Mouse (Mus musculus) myocyte (in vitro differentiated cells): ENCODE measurements around the gene Cask. TPM values are rescaled to one million over a fixed set of nuclear protein-coding genes. Genes with fewer than 3 reads are reported as not detected.

ENCODE experiments used
- H3K27me3 ChIP-seq: one replicate; pipeline ENCODE4 v1.6.1; 2011; ENCODE audit not compliant: control insufficient read depth, insufficient read depth, insufficient read length
- H3K36me3 ChIP-seq: one replicate; pipeline ENCODE4 v1.6.1; 2011; ENCODE audit not compliant: control insufficient read depth, insufficient read depth
- H3K4me2 ChIP-seq: one replicate; pipeline ENCODE4 v1.6.1; 2011; ENCODE audit warnings: low read depth, control low read depth
- H3K4me3 ChIP-seq: one replicate; pipeline ENCODE4 v1.5.1; 2011; ENCODE audit warnings: mild to moderate bottlenecking, control low read depth, moderate library complexity
- H3K79me2 ChIP-seq: one replicate; pipeline ENCODE4 v1.6.1; 2011; ENCODE audit not compliant: control insufficient read depth, insufficient read depth
- H3ac ChIP-seq: one replicate; pipeline ENCODE4 v1.6.1; 2011; ENCODE audit not compliant: control insufficient read depth, insufficient read length
- CEBPB ChIP-seq: IDR thresholded peaks from 2 replicates; pipeline ENCODE4 v1.6.1; 2011; ENCODE audit warnings: mild to moderate bottlenecking, moderate library complexity; ENCODE audit not compliant: poor library complexity, insufficient read depth, severe bottlenecking
- E2F4 ChIP-seq: IDR thresholded peaks from one replicate; pipeline ENCODE4 v1.6.1; 2011; ENCODE audit warnings: mild to moderate bottlenecking, control low read depth, moderate library complexity; ENCODE audit not compliant: insufficient read depth
- MAX ChIP-seq: IDR thresholded peaks from one replicate; pipeline ENCODE4 v1.6.1; 2011; ENCODE audit warnings: low read depth, mild to moderate bottlenecking, control low read depth
- MYOD1 ChIP-seq, 3 experiments: IDR thresholded peaks; one replicate each; pipeline ENCODE4 v1.6.1; 2011; ENCODE audit warnings: control low read depth in 2 of 3, low read depth in 2 of 3, mild to moderate bottlenecking in 2 of 3, moderate library complexity in 1 of 3; ENCODE audit not compliant: insufficient read length in 2 of 3, control insufficient read depth in 1 of 3
- MYOG ChIP-seq, 3 experiments: IDR thresholded peaks; one replicate each; pipeline ENCODE4 v1.6.1; 2011; ENCODE audit warnings: control low read depth in 2 of 3, low read depth in 2 of 3, mild to moderate bottlenecking in 2 of 3; ENCODE audit not compliant: insufficient read length in 2 of 3, control insufficient read depth in 1 of 3, insufficient read depth in 1 of 3
- POLR2A ChIP-seq: IDR thresholded peaks from one replicate; pipeline ENCODE4 v1.6.1; 2011; ENCODE audit warnings: low read depth, mild to moderate bottlenecking, control low read depth, moderate library complexity; ENCODE audit not compliant: insufficient read length
- POLR2AphosphoS2 ChIP-seq: IDR thresholded peaks from one replicate; pipeline ENCODE4 v1.6.1; 2011; ENCODE audit warnings: low read depth, control low read depth; ENCODE audit not compliant: insufficient read length
- REST ChIP-seq: IDR thresholded peaks from one replicate; pipeline ENCODE4 v1.6.1; 2011; ENCODE audit warnings: mild to moderate bottlenecking, control low read depth, moderate library complexity; ENCODE audit not compliant: insufficient read depth, insufficient read length
- SRF ChIP-seq: IDR thresholded peaks from one replicate; pipeline ENCODE4 v1.6.1; 2011; ENCODE audit warnings: low read depth; ENCODE audit not compliant: control insufficient read depth, insufficient read length
- TCF12 ChIP-seq: IDR thresholded peaks from one replicate; pipeline ENCODE4 v1.6.1; 2011; ENCODE audit warnings: mild to moderate bottlenecking, control low read depth; ENCODE audit not compliant: poor library complexity, insufficient read depth, severe bottlenecking
- TCF3 ChIP-seq: IDR thresholded peaks from one replicate; pipeline ENCODE4 v1.6.1; 2011; ENCODE audit warnings: low read depth, control low read depth; ENCODE audit not compliant: insufficient read length
- USF1 ChIP-seq: IDR thresholded peaks from one replicate; pipeline ENCODE4 v1.6.1; 2011; ENCODE audit warnings: low read depth, mild to moderate bottlenecking, control low read depth, moderate library complexity
- polyA plus RNA-seq: library from polyadenylated mRNA; unstranded; fragments of >200 nt; fragmentation: generic; extraction: Trizol; gene quantifications from one replicate; pipeline ENCODE4 v1.2.1, GENCODE M21; 2012; ENCODE audit warnings: missing spikeins

Cask gene
- polyA plus RNA-seq, 1 experiment = 12.0 TPM

DNA sequence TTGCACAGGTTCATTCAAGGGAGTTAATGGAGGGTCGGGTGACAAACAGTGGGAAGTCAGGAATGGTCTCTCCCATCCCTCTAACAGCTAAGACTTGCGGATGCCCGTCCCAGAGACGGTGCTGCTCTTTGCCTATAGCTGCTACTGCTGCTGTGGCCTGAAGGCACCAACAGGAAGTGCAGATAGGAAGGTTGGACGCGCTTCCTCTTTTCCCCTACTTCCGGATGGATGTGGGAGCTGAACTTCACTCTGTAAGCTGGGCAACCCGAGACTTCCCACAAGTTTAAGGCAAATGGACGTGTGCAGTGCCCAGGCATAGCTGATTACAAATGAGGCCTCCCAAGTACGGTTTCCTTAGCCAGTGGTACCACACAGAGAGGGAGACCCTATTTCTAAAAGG, 333.1 kb downstream of the Cask start:
- no peaks in the 10 kb centered on the region for H3K27me3 ChIP-seq
- H3ac ChIP-seq = no peak overlapping the region
- TF ChIP-seq CEBPB = no peak
- TF ChIP-seq MYOD1 (IDR thresholded peaks at IDR 0.05; ENCODE audit: control insufficient read depth in 1 of 3, insufficient read length in 2 of 3, low read depth in 2 of 3) = no peak
- TF ChIP-seq TCF3 = no peak
- TF ChIP-seq SRF = no peak
- TF ChIP-seq TCF12 = no peak
- TF ChIP-seq USF1 = no peak
- no peak for TF ChIP-seq MYOG (IDR thresholded peaks at IDR 0.05; ENCODE audit: control insufficient read depth in 1 of 3, insufficient read depth in 1 of 3, insufficient read length in 2 of 3, low read depth in 2 of 3)
- TF ChIP-seq POLR2AphosphoS2 = no peak
- no peaks in the 10 kb centered on the region for H3K79me2 ChIP-seq
- H3K4me2 ChIP-seq = no peak overlapping the region
- H3K4me3 ChIP-seq = no peak overlapping the region
- no peaks in the 10 kb centered on the region for H3K36me3 ChIP-seq

DNA sequence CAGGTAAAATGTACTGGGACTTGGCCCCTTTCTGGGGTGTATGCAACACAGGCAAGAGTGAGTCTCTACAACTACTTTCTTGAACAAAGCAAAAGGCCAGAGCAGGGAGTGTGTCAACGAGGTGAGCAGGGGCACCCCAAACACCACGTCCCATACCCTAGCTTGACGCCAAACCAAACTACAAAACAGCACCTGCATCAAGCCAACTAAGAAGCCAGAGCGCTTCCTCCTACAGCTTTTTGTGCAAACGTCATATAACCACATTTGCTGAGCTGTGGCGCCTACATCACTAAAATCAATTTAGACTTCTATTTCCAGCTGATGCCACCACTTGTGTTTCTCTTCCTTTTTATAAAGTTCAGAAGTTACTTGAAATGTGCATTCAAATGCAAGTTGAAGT, 334.7 kb downstream of the Cask start:
- Histone ChIP-seq H3ac (no peak overlapping the region), H3K36me3 (no peaks in the 10 kb centered on the region), H3K4me3 (no peak overlapping the region), H3K79me2 (no peaks in the 10 kb centered on the region), H3K4me2 (no peak overlapping the region), H3K27me3 (no peaks in the 10 kb centered on the region)
- TF ChIP-seq SRF (no peak), CEBPB (no peak), TCF12 (no peak), MYOG (IDR thresholded peaks at IDR 0.05; ENCODE audit: control insufficient read depth in 1 of 3, insufficient read depth in 1 of 3, insufficient read length in 2 of 3, low read depth in 2 of 3) (no peak), TCF3 (no peak), REST (no peak), POLR2AphosphoS2 (no peak), MAX (no peak), E2F4 (no peak), POLR2A (no peak), USF1 (no peak), MYOD1 (IDR thresholded peaks at IDR 0.05; ENCODE audit: control insufficient read depth in 1 of 3, insufficient read length in 2 of 3, low read depth in 2 of 3) (no peak)

GRCm38 (mm10) chrX:13513864-13514263, 337.3 kb downstream of the Cask start:
- Histone ChIP-seq H3K27me3 (no peaks in the 10 kb centered on the region), H3K4me3 (no peak overlapping the region), H3K79me2 (no peaks in the 10 kb centered on the region), H3K36me3 (no peaks in the 10 kb centered on the region), H3K4me2 (no peak overlapping the region), H3ac (no peak overlapping the region)
- TF ChIP-seq REST (no peak), MYOG (IDR thresholded peaks at IDR 0.05; ENCODE audit: control insufficient read depth in 1 of 3, insufficient read depth in 1 of 3, insufficient read length in 2 of 3, low read depth in 2 of 3) (no peak)

- H3ac ChIP-seq = no peak overlapping the region
- no peak for TF ChIP-seq POLR2A
- no peak for TF ChIP-seq MYOG (IDR thresholded peaks at IDR 0.05; ENCODE audit: control insufficient read depth in 1 of 3, insufficient read depth in 1 of 3, insufficient read length in 2 of 3, low read depth in 2 of 3)
- no peak overlapping the region for H3K4me3 ChIP-seq
- no peak overlapping the region for H3K4me2 ChIP-seq
- no peaks in the 10 kb centered on the region for H3K27me3 ChIP-seq
- no peaks in the 10 kb centered on the region for H3K36me3 ChIP-seq
- no peaks in the 10 kb centered on the region for H3K79me2 ChIP-seq
Observed at GRCm38 (mm10) chrX:13513127-13513526, 338.0 kb downstream of the Cask start.

DNA sequence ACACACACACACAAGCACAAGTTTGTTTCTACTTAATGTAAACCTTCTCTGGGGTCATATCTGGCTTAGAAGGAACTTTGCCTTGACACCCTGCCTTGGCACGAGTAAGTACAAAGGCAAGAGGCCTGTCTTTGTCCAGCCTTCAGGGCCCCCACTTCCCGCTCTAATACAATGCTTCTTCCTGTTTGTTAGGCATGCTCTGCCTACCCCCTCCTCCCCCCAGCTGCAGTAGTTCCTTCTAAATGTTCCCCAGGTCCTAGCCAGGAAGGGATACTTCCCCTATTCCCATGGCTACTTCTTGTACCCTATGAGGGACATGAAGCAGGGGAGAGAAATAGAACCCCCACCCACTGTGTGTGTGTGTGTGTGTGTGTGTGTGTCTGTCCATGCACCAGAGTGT, 344.8 kb downstream of the Cask start:
- TF ChIP-seq POLR2A (no peak), MAX (no peak), POLR2AphosphoS2 (no peak), MYOD1 (IDR thresholded peaks at IDR 0.05; ENCODE audit: control insufficient read depth in 1 of 3, insufficient read length in 2 of 3, low read depth in 2 of 3) (no peak), TCF3 (no peak), E2F4 (no peak), CEBPB (no peak), SRF (no peak), REST (no peak), TCF12 (no peak), USF1 (no peak), MYOG (IDR thresholded peaks at IDR 0.05; ENCODE audit: control insufficient read depth in 1 of 3, insufficient read depth in 1 of 3, insufficient read length in 2 of 3, low read depth in 2 of 3) (no peak)
- Histone ChIP-seq H3K4me3 (no peak overlapping the region), H3K4me2 (peak overlapping the region; percentile 14), H3K79me2 (no peaks in the 10 kb centered on the region), H3K27me3 (no peaks in the 10 kb centered on the region), H3K36me3 (no peaks in the 10 kb centered on the region), H3ac (no peak overlapping the region)
